Mouse (Mus musculus): Measurements from ENCODE around the gene Acp1. TPM values are rescaled to one million over a fixed set of nuclear protein-coding genes. Genes with fewer than 3 reads are reported as not detected.

Acp1 gene
- polyA plus RNA-seq, 1 experiment = 63.6 TPM

- H3K4me1 ChIP-seq (ENCODE audit: control insufficient read depth, insufficient read depth, low read length) = no peaks in the 10 kb centered on the region
- no peak overlapping the region for H3K4me3 ChIP-seq (replicated peaks; ENCODE audit: control insufficient read depth, low read depth, low read length)
- WGBS = 86% methylated on average over 6 of the region's 6 CpGs
- TF ChIP-seq POLR2A (IDR thresholded peaks at IDR 0.05; ENCODE audit: borderline replicate concordance, control insufficient read depth, low read depth, low read length) (no peak), CTCF (IDR thresholded peaks at IDR 0.05; ENCODE audit: control insufficient read depth, insufficient read depth, low read length) (no peak)
- H3K27ac ChIP-seq (ENCODE audit: control insufficient read depth, insufficient read depth, low read depth, low read length, poor library complexity) = no peak overlapping the region
Measured at GRCm38 (mm10) chr12:30851871-30852270, 59.5 kb downstream of the Acp1 start.

DNA sequence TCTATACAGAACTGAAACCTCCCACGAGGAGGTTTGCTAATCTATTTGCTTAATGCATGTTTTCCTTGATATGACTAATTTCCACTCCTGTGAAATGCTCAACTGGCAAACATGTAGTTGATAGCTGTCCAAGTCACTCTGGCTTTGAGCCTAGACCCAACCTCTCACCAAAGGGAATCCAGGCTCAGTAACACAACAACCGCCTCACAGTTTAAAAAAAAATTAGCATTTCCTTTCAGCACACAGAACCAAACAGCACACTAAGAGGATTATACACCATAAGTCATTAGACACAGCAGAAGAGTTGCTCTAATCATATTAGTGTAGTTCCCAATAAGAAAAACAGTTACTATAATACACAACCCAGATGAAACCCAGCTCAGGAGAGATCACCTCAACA lies 60.5 kb downstream of the Acp1 start:
- H3K27ac ChIP-seq (ENCODE audit: control insufficient read depth, insufficient read depth, low read depth, low read length, poor library complexity) = no peak overlapping the region
- no peaks in the 10 kb centered on the region for H3K4me1 ChIP-seq (ENCODE audit: control insufficient read depth, insufficient read depth, low read length)
- H3K4me3 ChIP-seq (replicated peaks; ENCODE audit: control insufficient read depth, low read depth, low read length) = no peak overlapping the region
- WGBS = 66% methylated on average over 2 of the region's 2 CpGs
- TF ChIP-seq POLR2A (IDR thresholded peaks at IDR 0.05; ENCODE audit: borderline replicate concordance, control insufficient read depth, low read depth, low read length) = no peak
- no peak for TF ChIP-seq CTCF (IDR thresholded peaks at IDR 0.05; ENCODE audit: control insufficient read depth, insufficient read depth, low read length)

GRCm38 (mm10) chr12:30848521-30848920 lies 62.9 kb downstream of the Acp1 start:
- no peak for TF ChIP-seq POLR2A (IDR thresholded peaks at IDR 0.05; ENCODE audit: borderline replicate concordance, control insufficient read depth, low read depth, low read length)
- no peak for TF ChIP-seq CTCF (IDR thresholded peaks at IDR 0.05; ENCODE audit: control insufficient read depth, insufficient read depth, low read length)
- WGBS = 62% methylated on average over 1 of the region's 1 CpGs

More at GRCm38 (mm10) chr12:30848521-30848920, 62.9 kb downstream of the Acp1 start:
- Histone ChIP-seq H3K27ac (ENCODE audit: control insufficient read depth, insufficient read depth, low read depth, low read length, poor library complexity) (no peak overlapping the region), H3K4me3 (replicated peaks; ENCODE audit: control insufficient read depth, low read depth, low read length) (no peak overlapping the region), H3K4me1 (ENCODE audit: control insufficient read depth, insufficient read depth, low read length) (no peaks in the 10 kb centered on the region)

Other genes with a start within 250 kb of the Acp1 start
- not detected in 2 replicates for gene Alkal2, start 27.3 kb downstream of the Acp1 start, polyA plus RNA-seq (2011; ENCODE audit: insufficient read depth, insufficient read length, low replicate concordance, missing spikeins)
- 8.0 and 8.9 TPM in 2 replicates for gene Sh3yl1, start 79 bp upstream of the Acp1 start, polyA plus RNA-seq (2011; ENCODE audit: insufficient read depth, insufficient read length, low replicate concordance, missing spikeins)
- 0.47 TPM in 1 of 2 replicates, not detected in the other for gene Fam110c, start 162.3 kb upstream of the Acp1 start, polyA plus RNA-seq (2011; ENCODE audit: insufficient read depth, insufficient read length, low replicate concordance, missing spikeins)